Mouse (Mus musculus) MEL (cell line): Measurements from ENCODE around the gene Rpgrip1l. TPM values are rescaled to one million over a fixed set of nuclear protein-coding genes. Genes with fewer than 3 reads are reported as not detected.

Source experiments
- DNase-seq: peaks from one replicate; pipeline ENCODE4 v3.0.0; 2011; ENCODE audit warnings: low read depth, low spot score
- H3K27ac ChIP-seq: 2 replicates; pipeline ENCODE4 v1.5.1; 2012; ENCODE audit warnings: low read depth, mild to moderate bottlenecking, control low read depth, low read length, moderate library complexity; ENCODE audit not compliant: control insufficient read depth
- H3K27me3 ChIP-seq, 2 experiments: fragments of 150-350 bp in 1 of 2; sonication (generic) in 1 of 2; 2 replicates each; pipeline ENCODE4 v1.6.1; 2012; ENCODE audit warnings: low read length in 2 of 2, mild to moderate bottlenecking in 2 of 2, improper control_type of control experiment in 1 of 2, moderate library complexity in 1 of 2; ENCODE audit not compliant: insufficient read depth in 2 of 2, control insufficient read depth in 1 of 2
- H3K36me3 ChIP-seq, 2 experiments: 2 replicates each; pipeline ENCODE4 v1.6.1; 2012 to 2014; ENCODE audit warnings: low read length in 2 of 2, improper control_type of control experiment in 1 of 2, inconsistent platforms in 1 of 2, mild to moderate bottlenecking in 1 of 2; ENCODE audit not compliant: insufficient read depth in 2 of 2, control insufficient read depth in 1 of 2
- H3K4me1 ChIP-seq, 2 experiments: fragments of 150-350 bp in 1 of 2; sonication (generic) in 1 of 2; 2 replicates each; pipeline ENCODE4 v1.6.1; 2012; ENCODE audit warnings: low read length in 2 of 2, improper control_type of control experiment in 1 of 2, mild to moderate bottlenecking in 1 of 2; ENCODE audit not compliant: insufficient read depth in 2 of 2, control insufficient read depth in 1 of 2
- H3K4me3 ChIP-seq, 2 experiments: fragments of 150-350 bp in 1 of 2; sonication (generic) in 1 of 2; 2 replicates each; pipeline ENCODE4 v1.5.1; 2012; ENCODE audit warnings: low read depth in 2 of 2, low read length in 2 of 2, mild to moderate bottlenecking in 2 of 2, moderate library complexity in 2 of 2, control low read depth in 1 of 2, improper control_type of control experiment in 1 of 2; ENCODE audit not compliant: control insufficient read depth in 1 of 2, insufficient read depth in 1 of 2
- H3K79me2 ChIP-seq: 2 replicates; pipeline ENCODE4 v1.6.1; 2012; ENCODE audit warnings: mild to moderate bottlenecking, low read length, moderate library complexity; ENCODE audit not compliant: control insufficient read depth, poor library complexity, insufficient read depth
- H3K9ac ChIP-seq: 2 replicates; pipeline ENCODE4 v1.6.1; 2012; ENCODE audit warnings: low read depth, mild to moderate bottlenecking, control low read depth, low read length, moderate library complexity; ENCODE audit not compliant: control insufficient read depth, poor library complexity, severe bottlenecking
- H3K9me3 ChIP-seq: fragments of 150-350 bp; sonication (generic); replicated peaks from 2 replicates; pipeline ENCODE4 v1.6.1; 2012; ENCODE audit warnings: mild to moderate bottlenecking, low read length, improper control_type of control experiment, moderate library complexity; ENCODE audit not compliant: insufficient read depth
- CHD2 ChIP-seq: IDR thresholded peaks from 2 replicates; pipeline ENCODE4 v1.6.1; 2011; ENCODE audit warnings: low read length, improper control_type of control experiment
- E2F4 ChIP-seq: IDR thresholded peaks from 2 replicates; pipeline ENCODE4 v1.6.1; 2011; ENCODE audit warnings: low read depth, low read length, improper control_type of control experiment, borderline replicate concordance
- EP300 ChIP-seq, 2 experiments: IDR thresholded peaks; 2 replicates each; pipeline ENCODE4 v1.6.1; 2011; ENCODE audit warnings: improper control_type of control experiment in 2 of 2, low read length in 2 of 2, low read depth in 1 of 2, mild to moderate bottlenecking in 1 of 2
- HCFC1 ChIP-seq: IDR thresholded peaks from 2 replicates; pipeline ENCODE4 v1.6.1; 2012; ENCODE audit warnings: low read depth, mild to moderate bottlenecking, inconsistent platforms, low read length, improper control_type of control experiment, moderate library complexity
- MAX ChIP-seq: IDR thresholded peaks from 2 replicates; pipeline ENCODE4 v1.6.1; 2011; ENCODE audit warnings: low read length, improper control_type of control experiment
- MXI1 ChIP-seq: IDR thresholded peaks from 2 replicates; pipeline ENCODE4 v1.6.1; 2011; ENCODE audit warnings: mild to moderate bottlenecking, low read depth, low read length, improper control_type of control experiment
- NELFE ChIP-seq: IDR thresholded peaks from 2 replicates; pipeline ENCODE4 v1.6.1; 2011; ENCODE audit warnings: low read depth, low read length, improper control_type of control experiment
- NRF1 ChIP-seq: IDR thresholded peaks from 2 replicates; pipeline ENCODE4 v1.6.1; 2014; ENCODE audit warnings: low read depth, mild to moderate bottlenecking, inconsistent platforms, low read length, improper control_type of control experiment, moderate library complexity; ENCODE audit not compliant: poor library complexity, insufficient read depth, severe bottlenecking
- POLR2AphosphoS2 ChIP-seq: IDR thresholded peaks from 2 replicates; pipeline ENCODE4 v1.6.1; 2011; ENCODE audit warnings: low read length, improper control_type of control experiment
- RAD21 ChIP-seq: IDR thresholded peaks from 2 replicates; pipeline ENCODE4 v1.6.1; 2011; ENCODE audit warnings: mild to moderate bottlenecking, low read depth, low read length, improper control_type of control experiment
- RCOR1 ChIP-seq: IDR thresholded peaks from 2 replicates; pipeline ENCODE4 v1.6.1; 2012; ENCODE audit warnings: low read depth, mild to moderate bottlenecking, inconsistent platforms, low read length, improper control_type of control experiment
- SIN3A ChIP-seq: IDR thresholded peaks from 2 replicates; pipeline ENCODE4 v1.6.1; 2012; ENCODE audit warnings: low read length, improper control_type of control experiment, inconsistent platforms
- TBP ChIP-seq: IDR thresholded peaks from 2 replicates; pipeline ENCODE4 v1.8.0; 2011; ENCODE audit warnings: low read depth, low read length, improper control_type of control experiment
- USF1 ChIP-seq: IDR thresholded peaks from 2 replicates; pipeline ENCODE4 v1.6.1; 2014; ENCODE audit warnings: low read depth, mild to moderate bottlenecking, inconsistent platforms, low read length, improper control_type of control experiment, moderate library complexity
- USF2 ChIP-seq, 2 experiments: IDR thresholded peaks; 2 replicates each; pipeline ENCODE4 v1.6.1; 2011 to 2012; ENCODE audit warnings: improper control_type of control experiment in 2 of 2, low read length in 2 of 2, borderline replicate concordance in 1 of 2, inconsistent platforms in 1 of 2, low read depth in 1 of 2, mild to moderate bottlenecking in 1 of 2; ENCODE audit not compliant: insufficient read depth in 1 of 2
- ZC3H11A ChIP-seq: IDR thresholded peaks from 2 replicates; pipeline ENCODE4 v1.6.1; 2012; ENCODE audit warnings: low read depth, mild to moderate bottlenecking, inconsistent platforms, low read length, improper control_type of control experiment
- polyA plus RNA-seq, 2 experiments: library from polyadenylated mRNA; stranded (reverse) in 1 of 2; unstranded in 1 of 2; fragments of >175 nt in 1 of 2; fragments of >200 nt in 1 of 2; gene quantifications; 2 replicates each; pipeline versions ENCODE4 v1.2.1 to v1.2.4; 2012; ENCODE audit warnings: low replicate concordance in 2 of 2, low read depth in 1 of 2; ENCODE audit not compliant: insufficient read length in 2 of 2, insufficient read depth in 1 of 2, missing spikeins in 1 of 2
- total RNA-seq: library from RNA; depleted of rRNA; stranded (reverse); fragments of 300-350 nt; gene quantifications from 2 replicates; pipeline ENCODE4 v1.2.3, GENCODE M21; 2012

Rpgrip1l gene
- total and polyA plus RNA-seq, 3 experiments = 2.9 to 3.9 TPM; not detected in 1

- no peaks in the 10 kb centered on the region for H3K27me3 ChIP-seq
- H3K79me2 ChIP-seq = peaks cover 11% of the 10 kb centered on the region
- H3K4me3 ChIP-seq = no peak overlapping the region
- no peaks in the 10 kb centered on the region for H3K4me1 ChIP-seq
- TF ChIP-seq USF2 (IDR thresholded peaks at IDR 0.05; ENCODE audit: borderline replicate concordance in 1 of 2, insufficient read depth in 1 of 2, low read depth in 1 of 2, low read length in 2 of 2) (no peak), NRF1 (no peak), CHD2 (no peak), ZC3H11A (no peak), RAD21 (no peak), E2F4 (no peak), USF1 (no peak), MAX (no peak), TBP (no peak), SIN3A (no peak), POLR2AphosphoS2 (no peak), HCFC1 (no peak)
- no peak overlapping the region for H3K9ac ChIP-seq
- no peak for DNase-seq
- H3K27ac ChIP-seq = no peak overlapping the region
- no peaks in the 10 kb centered on the region for H3K9me3 ChIP-seq
- peaks cover 0 to 2% of the 10 kb centered on the region in 2 experiments; a peak in 2 of 4 replicates for H3K36me3 ChIP-seq
These were observed 29.7 kb upstream of the Rpgrip1l start for GRCm38 (mm10) chr8:91342798-91343197.

GRCm38 (mm10) chr8:91342196-91342595, 29.1 kb upstream of the Rpgrip1l start:
- no peak overlapping the region for H3K4me3 ChIP-seq
- no peak for DNase-seq
- TF ChIP-seq EP300 (IDR thresholded peaks at IDR 0.05; ENCODE audit: low read depth in 1 of 2, low read length in 2 of 2) (no peak), RCOR1 (no peak), MXI1 (no peak), TBP (no peak), RAD21 (no peak), NELFE (no peak), E2F4 (no peak)
- H3K4me1 ChIP-seq = no peaks in the 10 kb centered on the region
- H3K9me3 ChIP-seq = no peaks in the 10 kb centered on the region
- no peaks in the 10 kb centered on the region for H3K27me3 ChIP-seq
- H3K27ac ChIP-seq = no peak overlapping the region
- peaks cover 11% of the 10 kb centered on the region for H3K79me2 ChIP-seq
- H3K36me3 ChIP-seq = peaks cover 0 to 2% of the 10 kb centered on the region in 2 experiments; a peak in 2 of 4 replicates
- no peak overlapping the region for H3K9ac ChIP-seq
